Mouse (Mus musculus): ENCODE data around the gene Large2. TPM values are rescaled to one million over a fixed set of nuclear protein-coding genes. Genes with fewer than 3 reads are reported as not detected.

Large2 gene
- polyA plus RNA-seq, 1 experiment from 2014 or later = 18.7 TPM

Small RNAs within 50 kb of the gene (microRNA-seq; reads per million reads assigned to microRNA genes)
- gene Mir7000 = not detected

Other genes with a start within 250 kb of the Large2 start
- gene Pex16, start 193 bp downstream of the Large2 start, polyA plus RNA-seq (2015; fragmentation: Nextera tagmentation; extraction: Ambion mirVana) = 23.8 and 24.0 TPM in 2 replicates
- gene 1700029I15Rik, start 7.7 kb upstream of the Large2 start, polyA plus RNA-seq (2015; fragmentation: Nextera tagmentation; extraction: Ambion mirVana) = 2.5 and 3.0 TPM in 2 replicates
- gene Mapk8ip1, start 26.4 kb upstream of the Large2 start, polyA plus RNA-seq (2015; fragmentation: Nextera tagmentation; extraction: Ambion mirVana) = 15.1 and 15.2 TPM in 2 replicates
- gene Cry2, start 59.2 kb upstream of the Large2 start, polyA plus RNA-seq (2015; fragmentation: Nextera tagmentation; extraction: Ambion mirVana) = 23.6 and 25.7 TPM in 2 replicates
- gene Slc35c1, start 85.7 kb upstream of the Large2 start, polyA plus RNA-seq (2015; fragmentation: Nextera tagmentation; extraction: Ambion mirVana) = 15.6 and 16.7 TPM in 2 replicates
- 1.8 and 2.0 TPM in 2 replicates for gene Chst1, start 224.8 kb upstream of the Large2 start, polyA plus RNA-seq (2015; fragmentation: Nextera tagmentation; extraction: Ambion mirVana)

Data from lung, embryonic 15.5 days (tissue).